Mouse (Mus musculus) T-helper 2 cell (primary cell): ENCODE measurements around the gene Ms4a14.

ENCODE experiments used
- in situ Hi-C: fragments of 300-600 bp; cut with MboI, MseI; formaldehyde crosslinking; loops from one replicate; pipeline ENCODE4 v1.15.1; 2025; ENCODE audit warnings: high pct_unique_total_duplicates

The Ms4a14 gene

DNA sequence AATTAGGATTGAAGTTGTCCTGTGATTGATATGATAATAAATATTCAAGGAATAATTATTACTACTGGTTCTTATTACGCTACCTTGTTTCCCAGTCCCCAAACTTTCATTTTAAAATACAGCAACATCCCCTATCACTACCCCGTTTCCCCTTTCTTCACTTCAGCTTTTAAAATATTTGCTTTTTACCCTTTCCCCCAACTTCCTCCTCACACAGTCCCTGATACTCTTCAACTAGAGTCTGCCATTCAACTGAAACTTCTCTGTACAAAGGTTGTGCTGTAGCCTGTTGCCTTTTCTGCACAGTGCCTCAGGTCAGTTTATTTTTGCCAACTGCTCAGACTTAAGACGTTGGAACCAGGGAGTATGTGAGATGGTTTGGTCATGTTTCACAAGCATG, 50.7 kb downstream of the Ms4a14 start:
- in situ Hi-C loops = loop anchor here (5.0 kb wide), 1 partner anchor 39 kb away; no protein-coding TSS in a partner anchor

DNA sequence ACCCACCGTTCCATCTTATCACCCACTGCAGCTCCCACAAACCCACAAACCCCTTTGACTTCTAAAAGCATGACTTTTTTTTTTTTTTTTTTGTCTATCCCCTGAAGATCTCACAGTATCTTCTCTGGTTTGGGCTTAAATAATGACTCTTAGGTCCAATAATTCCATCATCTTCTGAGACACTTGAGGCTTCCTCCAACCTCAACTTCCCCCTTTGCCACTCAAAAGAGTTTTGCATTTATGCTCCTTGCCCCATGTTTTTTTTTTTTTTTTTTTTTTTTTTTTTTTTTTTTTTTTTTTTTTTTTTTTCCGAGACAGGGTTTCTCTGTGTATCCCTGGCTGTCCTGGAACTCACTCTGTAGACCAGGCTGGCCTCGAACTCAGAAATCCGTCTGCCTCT, 51.3 kb downstream of the Ms4a14 start:
- in situ Hi-C loops = loop anchor here (5.0 kb wide), 1 partner anchor 39 kb away; no protein-coding TSS in a partner anchor

DNA sequence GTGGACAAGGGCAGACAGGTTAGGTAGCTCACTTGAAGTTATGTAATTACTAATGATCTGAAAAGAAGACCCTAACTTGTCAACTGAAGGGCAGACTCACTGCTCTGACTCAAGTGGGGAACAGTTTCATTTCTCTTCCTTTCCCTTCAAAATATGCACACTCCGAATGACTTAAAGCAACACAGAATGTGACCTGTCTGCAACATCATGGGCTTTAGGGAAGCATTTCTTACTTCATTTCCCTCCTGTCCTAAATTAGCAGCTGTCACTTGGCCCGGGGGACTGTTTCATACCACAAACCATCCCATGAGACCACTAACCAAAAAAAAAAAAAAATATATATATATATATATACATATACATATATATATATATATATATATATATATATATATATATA, 52.7 kb downstream of the Ms4a14 start:
- in situ Hi-C loops = loop anchor here (5.0 kb wide), 1 partner anchor 41 kb away; no protein-coding TSS in a partner anchor
